In genomic region chr5:30280864-30281263, GRCm38 (mm10) we compare ENCODE assay signal across 9 mouse cellular contexts. TPM values are rescaled to one million over a fixed set of nuclear protein-coding genes. Genes with fewer than 3 reads are reported as not detected.
DNase-seq lines count a peak whose midpoint lies in the region; ATAC-seq and TF ChIP-seq lines count a peak whose summit lies in the region.
"Had no signal": no experiment of that assay in that cellular context is flagged by ENCODE, and none has a peak within 500 bp of the region (broad histone marks: within the 10 kb centered on the region; RNA-seq: fewer than 3 reads in every experiment).

No protein-coding gene starts in this region.

- H3K36me3 ChIP-seq in forebrain, embryonic 12.5 days (replicated peaks), result no peaks in the 10 kb centered on the region
- no peaks in the 10 kb centered on the region for H3K36me3 ChIP-seq in limb, embryonic 10.5 days
- H3K36me3 ChIP-seq in neural tube, embryonic 15.5 days, result no peaks in the 10 kb centered on the region

- H3K27me3 ChIP-seq in forebrain, embryonic 12.5 days, result no peaks in the 10 kb centered on the region
- peaks cover 13% of the 10 kb centered on the region; the same call in 1 of the 2 replicates for H3K27me3 ChIP-seq in limb, embryonic 10.5 days (ENCODE audit: low read depth, poor library complexity, severe bottlenecking)
- no peaks in the 10 kb centered on the region for H3K27me3 ChIP-seq in neural tube, embryonic 15.5 days (replicated peaks)
- H3K27me3 ChIP-seq: Patski had no signal

- WGBS in forebrain, embryonic 12.5 days, result 40% methylated on average over 9 of the region's 9 CpGs
- 39% methylated on average over 9 of the region's 9 CpGs for WGBS in limb, embryonic 10.5 days
- 46% methylated on average over 9 of the region's 9 CpGs for WGBS in neural tube, embryonic 15.5 days

- DNase-seq in layer of hippocampus, adult 2 months (ENCODE audit: low spot score in 2 of 2), result no peak
- no peak for DNase-seq in layer of hippocampus, adult 8-10 months (ENCODE audit: low spot score in 2 of 2)
- DNase-seq in limb, embryonic 10.5 days (ENCODE audit: low spot score), result no peak
- no peak for DNase-seq in adrenal gland, postnatal 10 days

- peaks cover 4% of the 10 kb centered on the region for H3K4me1 ChIP-seq in forebrain, embryonic 12.5 days
- H3K4me1 ChIP-seq in limb, embryonic 10.5 days, result peaks cover 10% of the 10 kb centered on the region
- H3K4me1 ChIP-seq in neural tube, embryonic 15.5 days, result peaks cover 9% of the 10 kb centered on the region

- H3K9ac ChIP-seq in forebrain, embryonic 12.5 days, result peak overlapping the region; percentile 57; the same call in 1 of the 2 replicates
- peak overlapping the region; percentile 62 for H3K9ac ChIP-seq in neural tube, embryonic 15.5 days (replicated peaks)

- peak overlapping the region; percentile 69 for H3K4me2 ChIP-seq in forebrain, embryonic 12.5 days
- H3K4me2 ChIP-seq in neural tube, embryonic 15.5 days, result peak overlapping the region; percentile 85

- H3K9me3 ChIP-seq in forebrain, embryonic 12.5 days, result peaks cover 7% of the 10 kb centered on the region; the same call in 1 of the 2 replicates
- 0 out of 2 replicates have a peak, but pooled peaks cover 2% of the 10 kb centered on the region for H3K9me3 ChIP-seq in limb, embryonic 10.5 days (replicated peaks)
- H3K9me3 ChIP-seq in neural tube, embryonic 15.5 days (replicated peaks), result 0 out of 2 replicates have a peak, but pooled peaks cover 5% of the 10 kb centered on the region

- no peak for ATAC-seq in forebrain, embryonic 12.5 days (ENCODE audit: low FRiP score)
- no peak; the same call in 1 of the 2 replicates for ATAC-seq in neural tube, embryonic 15.5 days (ENCODE audit: low FRiP score)
- ATAC-seq in inflammation-experienced regulatory T-cells, adult 6 months, result no peak
- ATAC-seq: Patski had no signal

- TF ChIP-seq CTCF in layer of hippocampus, adult 2 months (conservative IDR thresholded peaks at IDR 0.05), result no peak

- peak overlapping the region; percentile 74 for H3K4me3 ChIP-seq in layer of hippocampus, adult 2 months
- peak overlapping the region; percentile 50 for H3K4me3 ChIP-seq in forebrain, embryonic 12.5 days (replicated peaks)
- H3K4me3 ChIP-seq in limb, embryonic 10.5 days, result peak overlapping the region; percentile 58
- peak overlapping the region; percentile 56 for H3K4me3 ChIP-seq in neural tube, embryonic 15.5 days (replicated peaks)

- peak overlapping the region; percentile 91 for H3K27ac ChIP-seq in layer of hippocampus, adult 2 months
- H3K27ac ChIP-seq in forebrain, embryonic 12.5 days, result no peak overlapping the region
- H3K27ac ChIP-seq in limb, embryonic 10.5 days, result no peak overlapping the region
- H3K27ac ChIP-seq in neural tube, embryonic 15.5 days (replicated peaks), result peak overlapping the region; percentile 56; the same call in 1 of the 2 replicates

RNA-seq across cellular contexts. Expression of gene Drc1, which starts 0.3 kb away (rescaled TPM):
- 1 to 10 TPM; 7.6 to 8.6 TPM for total RNA-seq in layer of hippocampus, adult 2 months (2021)
- total RNA-seq in layer of hippocampus, adult 8-10 months (2022), result 10 to 100 TPM in 3 of 4 experiments, 1 to 10 TPM in 1; 9.7 to 13.9 (median 11.4) TPM
- 1.5 and 1.6 TPM in 2 replicates for polyA plus RNA-seq in forebrain, embryonic 12.5 days (2016; fragmentation: Nextera tagmentation; extraction: Ambion mirVana)
- 0.28 TPM in 1 of 2 replicates, not detected in the other for polyA plus RNA-seq in limb, embryonic 10.5 days (2016; fragmentation: Nextera tagmentation; extraction: Ambion mirVana)
- polyA plus RNA-seq in neural tube, embryonic 15.5 days (2015; fragmentation: Nextera tagmentation; extraction: Ambion mirVana), result 4.1 and 7.1 TPM in 2 replicates
- 1 to 10 TPM in 2 of 3 experiments, under 1 TPM in 1; 0.50 to 3.1 (median 1.5) TPM for polyA plus RNA-seq in inflammation-experienced regulatory T-cells, adult 6 months (2017; shearing (Covaris generic))
- total RNA-seq in adrenal gland, postnatal 10 days (2021), result under 1 TPM; 0.21 to 0.42 TPM
- polyA plus RNA-seq: urinary bladder, adult 2 months had no signal

RNA-seq across cellular contexts. Expression of gene Selenoi, which starts 48.5 kb away (rescaled TPM):
- total RNA-seq in layer of hippocampus, adult 2 months (2021), result 10 to 100 TPM; 34.9 to 35.3 TPM
- 10 to 100 TPM; 39.2 to 50.7 (median 43.3) TPM for total RNA-seq in layer of hippocampus, adult 8-10 months (2022)
- 24.8 and 25.5 TPM in 2 replicates for polyA plus RNA-seq in forebrain, embryonic 12.5 days (2016; fragmentation: Nextera tagmentation; extraction: Ambion mirVana)
- polyA plus RNA-seq in limb, embryonic 10.5 days (2016; fragmentation: Nextera tagmentation; extraction: Ambion mirVana), result 19.4 TPM in 2 replicates
- polyA plus RNA-seq in neural tube, embryonic 15.5 days (2015; fragmentation: Nextera tagmentation; extraction: Ambion mirVana), result 25.0 and 26.6 TPM in 2 replicates
- polyA plus RNA-seq in inflammation-experienced regulatory T-cells, adult 6 months (2017; shearing (Covaris generic)), result 10 to 100 TPM; 18.1 to 26.0 (median 25.3) TPM
- 10 to 100 TPM; 20.4 to 20.7 TPM for total RNA-seq in adrenal gland, postnatal 10 days (2021)

Comparison
In these comparisons a context has a peak if more than half of its experiments do, and no peak if none do; other contexts are left out.
1. H3K27ac ChIP-seq: peak in layer of hippocampus, adult 2 months (single experiment) and neural tube, embryonic 15.5 days (single experiment); none in forebrain, embryonic 12.5 days (single experiment) and limb, embryonic 10.5 days (single experiment).
2. Peak in every context shown above with its lines, with median percentiles within 50 percentile points of each other: H3K4me3 ChIP-seq.